Mouse (Mus musculus): ENCODE data around the gene Thbs2.
A peak's percentile ranks its signal among the peaks of the same experiment; 100 is the strongest.

Gene Thbs2

GRCm38 (mm10) chr17:14693994-14694374 is at the start of gene Thbs2:
Gene Thbs2, minus strand, starts transcription at chr17:14694235.
- DNase-seq = peak; percentile 53 to 62

GRCm38 (mm10) chr17:14735493-14736004 is 41.5 kb upstream of the Thbs2 start:
- no peak for DNase-seq

- DNase-seq = no peak
These were observed 40.3 kb upstream of the Thbs2 start for GRCm38 (mm10) chr17:14734380-14734779.

- no peak for DNase-seq
These were observed 39.9 kb upstream of the Thbs2 start for GRCm38 (mm10) chr17:14733941-14734340.

- DNase-seq = no peak
These were observed 39.0 kb upstream of the Thbs2 start for GRCm38 (mm10) chr17:14733027-14733426.

- DNase-seq = no peak
These were observed 36.6 kb upstream of the Thbs2 start for GRCm38 (mm10) chr17:14730629-14731028.

- no peak for DNase-seq
These were observed 33.4 kb upstream of the Thbs2 start for GRCm38 (mm10) chr17:14727481-14727880.

GRCm38 (mm10) chr17:14724786-14725185 is 30.8 kb upstream of the Thbs2 start:
- no peak for DNase-seq

GRCm38 (mm10) chr17:14721325-14721724 is 27.3 kb upstream of the Thbs2 start:
- no peak for DNase-seq

- no peak for DNase-seq
These were observed 26.9 kb upstream of the Thbs2 start for GRCm38 (mm10) chr17:14720912-14721311.

GRCm38 (mm10) chr17:14720227-14720626 is 26.2 kb upstream of the Thbs2 start:
- peak; percentile 31 to 38 for DNase-seq

- no peak for DNase-seq
These were observed 24.8 kb upstream of the Thbs2 start for GRCm38 (mm10) chr17:14718801-14719200.

- no peak for DNase-seq
These were observed 20.7 kb upstream of the Thbs2 start for GRCm38 (mm10) chr17:14714782-14715181.

- DNase-seq = no peak
These were observed 20.3 kb upstream of the Thbs2 start for GRCm38 (mm10) chr17:14714374-14714773.

- no peak for DNase-seq
These were observed 17.7 kb upstream of the Thbs2 start for GRCm38 (mm10) chr17:14711784-14712183.

GRCm38 (mm10) chr17:14711032-14711431 is 17.0 kb upstream of the Thbs2 start:
- no peak for DNase-seq

GRCm38 (mm10) chr17:14706066-14706465 is 12.0 kb upstream of the Thbs2 start:
- no peak for DNase-seq

GRCm38 (mm10) chr17:14705466-14705865 is 11.4 kb upstream of the Thbs2 start:
- DNase-seq = no peak

GRCm38 (mm10) chr17:14703771-14704170 is 9.7 kb upstream of the Thbs2 start:
- no peak for DNase-seq

GRCm38 (mm10) chr17:14703268-14703667 is 9.2 kb upstream of the Thbs2 start:
- DNase-seq = no peak

GRCm38 (mm10) chr17:14702701-14703100 is 8.7 kb upstream of the Thbs2 start:
- no peak for DNase-seq

GRCm38 (mm10) chr17:14701891-14702290 is 7.9 kb upstream of the Thbs2 start:
- DNase-seq = no peak

GRCm38 (mm10) chr17:14700204-14700603 is 6.2 kb upstream of the Thbs2 start:
- no peak for DNase-seq

- DNase-seq = no peak
These were observed 4.2 kb upstream of the Thbs2 start for GRCm38 (mm10) chr17:14698188-14698587.

GRCm38 (mm10) chr17:14697096-14697495 is 3.1 kb upstream of the Thbs2 start:
- DNase-seq = no peak
